In the genomic region with DNA sequence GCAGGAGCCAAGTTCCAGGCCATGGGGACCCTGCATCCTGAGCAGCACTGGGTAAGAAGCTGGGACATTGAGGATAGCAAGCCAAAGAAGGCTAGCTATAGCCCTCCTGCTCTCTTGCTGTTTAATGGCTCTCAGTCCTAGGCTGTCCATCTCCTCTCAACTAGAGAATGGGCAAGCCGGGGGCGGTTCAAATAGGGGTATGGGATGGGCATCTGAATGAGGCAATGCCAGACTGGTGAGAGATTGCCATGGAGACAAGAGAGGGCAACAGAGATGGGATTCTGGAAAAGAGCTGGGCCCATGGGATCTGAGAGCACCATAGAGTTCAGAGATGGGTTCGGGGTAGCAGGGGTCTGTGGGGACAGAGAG, we compare ENCODE assay signal across 9 mouse cellular contexts. TPM values are rescaled to one million over a fixed set of nuclear protein-coding genes. Genes with fewer than 3 reads are reported as not detected.
DNase-seq lines count a peak whose midpoint lies in the region; ATAC-seq lines count a peak whose summit lies in the region.
"Had no signal": no experiment of that assay in that cellular context is flagged by ENCODE, and none has a peak within 500 bp of the region (broad histone marks: within the 10 kb centered on the region; RNA-seq: fewer than 3 reads in every experiment).

No protein-coding gene starts in this region.

- WGBS in heart, embryonic 12.5 days = 86% methylated on average over 3 of the region's 3 CpGs
- 95% methylated on average over 3 of the region's 3 CpGs for WGBS in lung, embryonic 15.5 days
- WGBS in forebrain, embryonic 16.5 days = 90% methylated on average over 3 of the region's 3 CpGs
- 87% methylated on average over 3 of the region's 3 CpGs for WGBS in neural tube, embryonic 12.5 days

- intact Hi-C loops in left cerebral cortex, postnatal 14 days (cut with DNase I) = no loop called here

- H3K36me3 ChIP-seq in heart, embryonic 12.5 days = peaks cover 36% of the 10 kb centered on the region
- H3K36me3 ChIP-seq in lung, embryonic 15.5 days = peaks cover 26% of the 10 kb centered on the region
- peaks cover 15% of the 10 kb centered on the region; the same call in 1 of the 2 replicates for H3K36me3 ChIP-seq in forebrain, embryonic 16.5 days (ENCODE audit: control insufficient read depth, insufficient read depth)
- peaks cover 40% of the 10 kb centered on the region for H3K36me3 ChIP-seq in neural tube, embryonic 12.5 days

- no peak overlapping the region for H3K27ac ChIP-seq in heart, embryonic 12.5 days (ENCODE audit: poor library complexity, severe bottlenecking)
- H3K27ac ChIP-seq in lung, embryonic 15.5 days = peak overlapping the region; percentile 84
- H3K27ac ChIP-seq in forebrain, embryonic 16.5 days (ENCODE audit: low read length) = no peak overlapping the region
- H3K27ac ChIP-seq in neural tube, embryonic 12.5 days = no peak overlapping the region

- ATAC-seq in heart, embryonic 12.5 days (ENCODE audit: insufficient number of reproducible peaks, low FRiP score) = no peak
- no peak for ATAC-seq in lung, embryonic 15.5 days (ENCODE audit: borderline replicate concordance, extremely low read depth, low FRiP score, low TSS enrichment)
- ATAC-seq in forebrain, embryonic 16.5 days = no peak
- no peak for ATAC-seq in neural tube, embryonic 12.5 days (ENCODE audit: low FRiP score, low read depth)

- no peak for DNase-seq in heart, adult 18-20 months
- no peak for DNase-seq in lung, postnatal 25 days (ENCODE audit: low spot score)
- DNase-seq in left cerebral cortex, postnatal 14 days (ENCODE audit: low spot score in 2 of 2) = no peak
- DNase-seq in right cerebral cortex, postnatal 25 days = no peak
- DNase-seq: thymus, adult 2 months had no signal

- no peak overlapping the region for H3K4me3 ChIP-seq in heart, embryonic 12.5 days
- 0 out of 2 replicates have a peak overlapping the region, but pooled peaks have one; percentile 3 for H3K4me3 ChIP-seq in lung, embryonic 15.5 days
- H3K4me3 ChIP-seq in forebrain, embryonic 16.5 days (replicated peaks; ENCODE audit: low read length) = no peak overlapping the region
- no peak overlapping the region for H3K4me3 ChIP-seq in neural tube, embryonic 12.5 days

- H3K27me3 ChIP-seq in heart, embryonic 12.5 days (replicated peaks) = peaks cover 15% of the 10 kb centered on the region; the same call in 1 of the 2 replicates
- H3K27me3 ChIP-seq in lung, embryonic 15.5 days = no peaks in the 10 kb centered on the region
- H3K27me3 ChIP-seq in forebrain, embryonic 16.5 days (replicated peaks; ENCODE audit: control insufficient read depth, insufficient read depth, low read length) = no peaks in the 10 kb centered on the region
- H3K27me3 ChIP-seq in neural tube, embryonic 12.5 days (replicated peaks) = peaks cover 15% of the 10 kb centered on the region

- H3K4me1 ChIP-seq in heart, embryonic 12.5 days (replicated peaks) = peaks cover 50% of the 10 kb centered on the region
- H3K4me1 ChIP-seq in lung, embryonic 15.5 days = peaks cover 59% of the 10 kb centered on the region
- peaks cover 32% of the 10 kb centered on the region for H3K4me1 ChIP-seq in forebrain, embryonic 16.5 days (replicated peaks; ENCODE audit: control insufficient read depth, insufficient read depth, low read length)
- peaks cover 33% of the 10 kb centered on the region for H3K4me1 ChIP-seq in neural tube, embryonic 12.5 days

- no peak overlapping the region for H3K9ac ChIP-seq in heart, embryonic 12.5 days
- H3K9ac ChIP-seq in lung, embryonic 15.5 days = no peak overlapping the region; the same call in 1 of the 2 replicates
- H3K9ac ChIP-seq in forebrain, embryonic 16.5 days (replicated peaks; ENCODE audit: low read depth, low read length) = 0 out of 2 replicates have a peak overlapping the region, but pooled peaks have one; percentile 17
- H3K9ac ChIP-seq in neural tube, embryonic 12.5 days = no peak overlapping the region

- peak overlapping the region; percentile 18; the same call in 1 of the 2 replicates for H3K4me2 ChIP-seq in heart, embryonic 12.5 days
- H3K4me2 ChIP-seq in lung, embryonic 15.5 days = peak overlapping the region; percentile 42
- H3K4me2 ChIP-seq in forebrain, embryonic 16.5 days (ENCODE audit: low read length) = no peak overlapping the region
- 0 out of 2 replicates have a peak overlapping the region, but pooled peaks have one; percentile 18 for H3K4me2 ChIP-seq in neural tube, embryonic 12.5 days (replicated peaks)

- H3K9me3 ChIP-seq in heart, embryonic 12.5 days (replicated peaks) = no peaks in the 10 kb centered on the region
- H3K9me3 ChIP-seq in lung, embryonic 15.5 days = no peaks in the 10 kb centered on the region
- no peaks in the 10 kb centered on the region for H3K9me3 ChIP-seq in forebrain, embryonic 16.5 days (ENCODE audit: control insufficient read depth, low read length)
- no peaks in the 10 kb centered on the region for H3K9me3 ChIP-seq in neural tube, embryonic 12.5 days

RNA-seq across cellular contexts. Expression of a gene that starts 0.4 kb away (rescaled TPM):
- polyA plus RNA-seq in heart, embryonic 12.5 days (2016; fragmentation: Nextera tagmentation; extraction: Ambion mirVana) = 0.32 and 0.60 TPM in 2 replicates
- total RNA-seq in heart, adult 18-20 months (2021) = under 1 TPM; 0.07 to 0.41 TPM
- polyA plus RNA-seq in lung, embryonic 15.5 days (2015; fragmentation: Nextera tagmentation; extraction: Ambion mirVana) = 1.2 and 1.4 TPM in 2 replicates
- 0.45 and 1.3 TPM in 2 replicates for polyA plus RNA-seq in forebrain, embryonic 16.5 days (2015; fragmentation: Nextera tagmentation; extraction: Ambion mirVana)
- polyA plus RNA-seq in neural tube, embryonic 12.5 days (2016; fragmentation: Nextera tagmentation; extraction: Ambion mirVana) = 0.41 and 0.66 TPM in 2 replicates
- total RNA-seq in left cerebral cortex, postnatal 14 days (2021) = 1 to 10 TPM; 1.4 to 1.5 TPM

RNA-seq across cellular contexts. Expression of a gene that starts 14.4 kb away (rescaled TPM):
- polyA plus RNA-seq in heart, embryonic 12.5 days (2016; fragmentation: Nextera tagmentation; extraction: Ambion mirVana) = 175 and 180 TPM in 2 replicates
- 10 to 100 TPM; 23.1 to 27.3 TPM for total RNA-seq in heart, adult 18-20 months (2021)
- 197 and 199 TPM in 2 replicates for polyA plus RNA-seq in lung, embryonic 15.5 days (2015; fragmentation: Nextera tagmentation; extraction: Ambion mirVana)
- 147 and 151 TPM in 2 replicates for polyA plus RNA-seq in forebrain, embryonic 16.5 days (2015; fragmentation: Nextera tagmentation; extraction: Ambion mirVana)
- polyA plus RNA-seq in neural tube, embryonic 12.5 days (2016; fragmentation: Nextera tagmentation; extraction: Ambion mirVana) = 182 and 186 TPM in 2 replicates
- total RNA-seq in left cerebral cortex, postnatal 14 days (2021) = 100 to 1,000 TPM; 104 to 109 TPM

RNA-seq across cellular contexts. Expression of a gene that starts 32.1 kb away (rescaled TPM):
- 24.4 and 28.7 TPM in 2 replicates for polyA plus RNA-seq in heart, embryonic 12.5 days (2016; fragmentation: Nextera tagmentation; extraction: Ambion mirVana)
- total RNA-seq in heart, adult 18-20 months (2021) = 10 to 100 TPM; 51.1 to 52.7 TPM
- polyA plus RNA-seq in lung, embryonic 15.5 days (2015; fragmentation: Nextera tagmentation; extraction: Ambion mirVana) = 35.4 and 38.0 TPM in 2 replicates
- polyA plus RNA-seq in forebrain, embryonic 16.5 days (2015; fragmentation: Nextera tagmentation; extraction: Ambion mirVana) = 30.7 and 36.0 TPM in 2 replicates
- 30.0 and 32.1 TPM in 2 replicates for polyA plus RNA-seq in neural tube, embryonic 12.5 days (2016; fragmentation: Nextera tagmentation; extraction: Ambion mirVana)
- total RNA-seq in left cerebral cortex, postnatal 14 days (2021) = 10 to 100 TPM; 63.8 to 74.1 TPM

RNA-seq across cellular contexts. Expression of a gene that starts 48.1 kb away (rescaled TPM):
- 117 and 128 TPM in 2 replicates for polyA plus RNA-seq in heart, embryonic 12.5 days (2016; fragmentation: Nextera tagmentation; extraction: Ambion mirVana)
- 10 to 100 TPM; 15.2 to 15.9 TPM for total RNA-seq in heart, adult 18-20 months (2021)
- 186 and 187 TPM in 2 replicates for polyA plus RNA-seq in lung, embryonic 15.5 days (2015; fragmentation: Nextera tagmentation; extraction: Ambion mirVana)
- 116 TPM in 2 replicates for polyA plus RNA-seq in forebrain, embryonic 16.5 days (2015; fragmentation: Nextera tagmentation; extraction: Ambion mirVana)
- polyA plus RNA-seq in neural tube, embryonic 12.5 days (2016; fragmentation: Nextera tagmentation; extraction: Ambion mirVana) = 141 and 142 TPM in 2 replicates
- 10 to 100 TPM; 18.4 to 19.7 TPM for total RNA-seq in left cerebral cortex, postnatal 14 days (2021)

RNA-seq across cellular contexts. Expression of a gene that starts 58.9 kb away (rescaled TPM):
- 45.1 and 47.4 TPM in 2 replicates for polyA plus RNA-seq in heart, embryonic 12.5 days (2016; fragmentation: Nextera tagmentation; extraction: Ambion mirVana)
- 10 to 100 TPM; 20.0 to 22.3 TPM for total RNA-seq in heart, adult 18-20 months (2021)
- 63.8 and 67.4 TPM in 2 replicates for polyA plus RNA-seq in lung, embryonic 15.5 days (2015; fragmentation: Nextera tagmentation; extraction: Ambion mirVana)
- polyA plus RNA-seq in forebrain, embryonic 16.5 days (2015; fragmentation: Nextera tagmentation; extraction: Ambion mirVana) = 58.6 and 62.3 TPM in 2 replicates
- polyA plus RNA-seq in neural tube, embryonic 12.5 days (2016; fragmentation: Nextera tagmentation; extraction: Ambion mirVana) = 60.2 and 63.0 TPM in 2 replicates
- total RNA-seq in left cerebral cortex, postnatal 14 days (2021) = 10 to 100 TPM; 38.4 to 40.0 TPM
